8 mouse cellular contexts compared by ENCODE assay signal in the genomic region with DNA sequence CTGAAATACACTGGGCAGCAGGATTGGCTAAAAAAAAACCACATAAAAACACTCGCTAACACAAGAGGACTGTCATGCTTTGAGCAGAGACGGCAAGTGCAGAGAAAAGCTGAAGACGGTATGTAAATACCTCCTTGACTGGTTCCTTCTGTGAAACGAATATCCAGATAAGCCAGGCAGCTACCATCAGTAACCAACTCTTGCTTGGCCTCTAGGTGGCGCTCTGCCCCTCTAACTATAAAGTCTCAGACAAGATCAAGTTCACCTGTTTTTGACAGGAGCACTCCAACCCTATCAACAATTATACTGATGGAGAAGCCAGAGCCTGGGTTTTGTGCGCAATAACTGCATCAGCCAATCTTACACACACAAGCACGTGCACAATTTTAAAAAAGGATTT. TPM values are rescaled to one million over a fixed set of nuclear protein-coding genes. Genes with fewer than 3 reads are reported as not detected.
DNase-seq lines count a peak whose midpoint lies in the region; ATAC-seq and TF ChIP-seq lines count a peak whose summit lies in the region.

No protein-coding gene starts in this region.

- WGBS in midbrain, embryonic 10.5 days, result 30% methylated on average over 7 of the region's 7 CpGs
- WGBS in midbrain, embryonic 13.5 days, result 26% methylated on average over 7 of the region's 7 CpGs
- WGBS in stomach, postnatal 0 days, result 10% methylated on average over 7 of the region's 7 CpGs

- TF ChIP-seq CTCF in stomach, postnatal 0 days (IDR thresholded peaks at IDR 0.05; ENCODE audit: low read depth), result peak; percentile 91

- intact Hi-C loops in left cerebral cortex, postnatal 25 days (cut with DNase I), result loop anchor here (5.0 kb wide), 2 partner anchors 88 to 127 kb away; a partner anchor contains a TSS

- no peaks in the 10 kb centered on the region for H3K4me1 ChIP-seq in midbrain, embryonic 10.5 days
- no peaks in the 10 kb centered on the region for H3K4me1 ChIP-seq in midbrain, embryonic 13.5 days (replicated peaks)
- H3K4me1 ChIP-seq in stomach, postnatal 0 days (replicated peaks; ENCODE audit: control insufficient read depth, insufficient read depth), result no peaks in the 10 kb centered on the region

- peaks cover 12% of the 10 kb centered on the region for H3K27me3 ChIP-seq in midbrain, embryonic 10.5 days (ENCODE audit: low read depth, poor library complexity, severe bottlenecking)
- peaks cover 9% of the 10 kb centered on the region for H3K27me3 ChIP-seq in midbrain, embryonic 13.5 days
- H3K27me3 ChIP-seq in stomach, postnatal 0 days (ENCODE audit: control insufficient read depth, insufficient read depth, low read length), result no peaks in the 10 kb centered on the region

- no peak overlapping the region for H3K27ac ChIP-seq in midbrain, embryonic 10.5 days (replicated peaks)
- H3K27ac ChIP-seq in midbrain, embryonic 13.5 days, result no peak overlapping the region
- H3K27ac ChIP-seq in stomach, postnatal 0 days (replicated peaks), result 0 out of 2 replicates have a peak overlapping the region, but pooled peaks have one; percentile 53

- ATAC-seq in midbrain, embryonic 13.5 days, result no peak
- ATAC-seq in inflammation-experienced regulatory T-cells, adult 6 months, result peak; percentile 83
- ATAC-seq in stomach, postnatal 0 days (ENCODE audit: low FRiP score, low TSS enrichment), result peak; percentile 48

- H3K36me3 ChIP-seq in midbrain, embryonic 10.5 days, result peaks cover 49% of the 10 kb centered on the region
- H3K36me3 ChIP-seq in midbrain, embryonic 13.5 days, result peaks cover 47% of the 10 kb centered on the region
- peaks cover 42% of the 10 kb centered on the region for H3K36me3 ChIP-seq in stomach, postnatal 0 days (ENCODE audit: control insufficient read depth, insufficient read depth, low read length)

- no peak for TF ChIP-seq EP300 in stomach, postnatal 0 days (optimal IDR thresholded peaks at IDR 0.05)

- H3K4me2 ChIP-seq in midbrain, embryonic 13.5 days (replicated peaks), result no peak overlapping the region
- no peak overlapping the region for H3K4me2 ChIP-seq in stomach, postnatal 0 days (replicated peaks; ENCODE audit: low read depth)

- DNase-seq in midbrain, embryonic 10.5 days (ENCODE audit: low spot score), result peak; percentile 69
- DNase-seq in c-Kit-positive CD71-negative TER-119-negative erythroid progenitor cells, embryonic 14.5 days (ENCODE audit: low read depth), result peak; percentile 76
- DNase-seq in frontal cortex, adult 2 months (ENCODE audit: extremely low spot score in 1 of 2, low spot score in 1 of 2), result peak; percentile 60 to 89
- peak; percentile 74 to 86 for DNase-seq in left cerebral cortex, postnatal 25 days (ENCODE audit: low spot score in 2 of 2)
- DNase-seq in natural killer cell, adult 2 months (ENCODE audit: low spot score in 2 of 2), result peak; percentile 61 to 78
- peak; percentile 86 for DNase-seq in stomach, postnatal 0 days (ENCODE audit: low spot score)

- no peak overlapping the region for H3K4me3 ChIP-seq in midbrain, embryonic 10.5 days
- H3K4me3 ChIP-seq in midbrain, embryonic 13.5 days (replicated peaks), result no peak overlapping the region
- H3K4me3 ChIP-seq in stomach, postnatal 0 days (ENCODE audit: low read depth, low read length), result no peak overlapping the region

- H3K9ac ChIP-seq in midbrain, embryonic 13.5 days (replicated peaks), result no peak overlapping the region
- H3K9ac ChIP-seq in stomach, postnatal 0 days (ENCODE audit: low read length), result no peak overlapping the region

- no peaks in the 10 kb centered on the region for H3K9me3 ChIP-seq in midbrain, embryonic 10.5 days (replicated peaks)
- no peaks in the 10 kb centered on the region for H3K9me3 ChIP-seq in midbrain, embryonic 13.5 days
- H3K9me3 ChIP-seq in stomach, postnatal 0 days (ENCODE audit: control insufficient read depth, low read length), result no peaks in the 10 kb centered on the region

RNA-seq across cellular contexts. Expression of a gene that starts 7.0 kb away (rescaled TPM):
- 41.6 and 44.5 TPM in 2 replicates for polyA plus RNA-seq in midbrain, embryonic 10.5 days (2016; fragmentation: Nextera tagmentation; extraction: Ambion mirVana)
- 13.2 TPM in 2 replicates for polyA plus RNA-seq in midbrain, embryonic 13.5 days (2015; fragmentation: Nextera tagmentation; extraction: Ambion mirVana)
- 11.8 and 15.7 TPM in 2 replicates for polyA plus RNA-seq in frontal cortex, adult 2 months (2012; rRNA removed)
- not detected for polyA plus RNA-seq in inflammation-experienced regulatory T-cells, adult 6 months (2017; shearing (Covaris generic))
- 1 to 10 TPM; 8.0 to 8.1 TPM for total RNA-seq in left cerebral cortex, postnatal 25 days (2021)
- 2,018 and 2,237 TPM in 2 replicates for polyA plus RNA-seq in stomach, postnatal 0 days (2015; fragmentation: Nextera tagmentation; extraction: Ambion mirVana)

RNA-seq across cellular contexts. Expression of a gene that starts 23.8 kb away (rescaled TPM):
- polyA plus RNA-seq in midbrain, embryonic 10.5 days (2016; fragmentation: Nextera tagmentation; extraction: Ambion mirVana), result 0.67 and 0.69 TPM in 2 replicates
- 0.19 and 0.27 TPM in 2 replicates for polyA plus RNA-seq in midbrain, embryonic 13.5 days (2015; fragmentation: Nextera tagmentation; extraction: Ambion mirVana)
- polyA plus RNA-seq in frontal cortex, adult 2 months (2012; rRNA removed), result 0.11 and 0.14 TPM in 2 replicates
- polyA plus RNA-seq in inflammation-experienced regulatory T-cells, adult 6 months (2017; shearing (Covaris generic)), result under 1 TPM; 0.48 to 0.84 (median 0.79) TPM
- total RNA-seq in left cerebral cortex, postnatal 25 days (2021), result 1 to 10 TPM in 1 of 2 experiments, not detected in 1; 1.0 TPM
- 2.6 and 3.1 TPM in 2 replicates for polyA plus RNA-seq in stomach, postnatal 0 days (2015; fragmentation: Nextera tagmentation; extraction: Ambion mirVana)

RNA-seq across cellular contexts. Expression of a gene that starts 31.1 kb away (rescaled TPM):
- 48.5 and 52.8 TPM in 2 replicates for polyA plus RNA-seq in midbrain, embryonic 10.5 days (2016; fragmentation: Nextera tagmentation; extraction: Ambion mirVana)
- 15.4 and 16.1 TPM in 2 replicates for polyA plus RNA-seq in midbrain, embryonic 13.5 days (2015; fragmentation: Nextera tagmentation; extraction: Ambion mirVana)
- 1.3 and 1.6 TPM in 2 replicates for polyA plus RNA-seq in frontal cortex, adult 2 months (2012; rRNA removed)
- polyA plus RNA-seq in inflammation-experienced regulatory T-cells, adult 6 months (2017; shearing (Covaris generic)), result 10 to 100 TPM in 1 of 3 experiments, 1 to 10 TPM in 2; 5.1 to 10.3 (median 6.2) TPM
- total RNA-seq in left cerebral cortex, postnatal 25 days (2021), result under 1 TPM; 0.37 to 0.96 TPM
- polyA plus RNA-seq in stomach, postnatal 0 days (2015; fragmentation: Nextera tagmentation; extraction: Ambion mirVana), result 10.7 and 11.8 TPM in 2 replicates

RNA-seq across cellular contexts. Expression of a gene that starts 31.6 kb away (rescaled TPM):
- 43.1 and 49.1 TPM in 2 replicates for polyA plus RNA-seq in midbrain, embryonic 10.5 days (2016; fragmentation: Nextera tagmentation; extraction: Ambion mirVana)
- polyA plus RNA-seq in midbrain, embryonic 13.5 days (2015; fragmentation: Nextera tagmentation; extraction: Ambion mirVana), result 72.6 and 80.4 TPM in 2 replicates
- polyA plus RNA-seq in frontal cortex, adult 2 months (2012; rRNA removed), result 59.9 and 78.4 TPM in 2 replicates
- 100 to 1,000 TPM in 1 of 3 experiments, 10 to 100 TPM in 2; 90.0 to 104 (median 99.8) TPM for polyA plus RNA-seq in inflammation-experienced regulatory T-cells, adult 6 months (2017; shearing (Covaris generic))
- 10 to 100 TPM; 77.0 to 77.3 TPM for total RNA-seq in left cerebral cortex, postnatal 25 days (2021)
- 85.6 and 89.2 TPM in 2 replicates for polyA plus RNA-seq in stomach, postnatal 0 days (2015; fragmentation: Nextera tagmentation; extraction: Ambion mirVana)

RNA-seq across cellular contexts. Expression of a gene that starts 31.9 kb away (rescaled TPM):
- 43.3 and 47.2 TPM in 2 replicates for polyA plus RNA-seq in midbrain, embryonic 10.5 days (2016; fragmentation: Nextera tagmentation; extraction: Ambion mirVana)
- 59.8 and 67.0 TPM in 2 replicates for polyA plus RNA-seq in midbrain, embryonic 13.5 days (2015; fragmentation: Nextera tagmentation; extraction: Ambion mirVana)
- polyA plus RNA-seq in frontal cortex, adult 2 months (2012; rRNA removed), result 42.4 and 43.2 TPM in 2 replicates
- polyA plus RNA-seq in inflammation-experienced regulatory T-cells, adult 6 months (2017; shearing (Covaris generic)), result 100 to 1,000 TPM in 1 of 3 experiments, 10 to 100 TPM in 2; 77.8 to 132 (median 93.7) TPM
- 10 to 100 TPM; 51.7 to 53.4 TPM for total RNA-seq in left cerebral cortex, postnatal 25 days (2021)
- polyA plus RNA-seq in stomach, postnatal 0 days (2015; fragmentation: Nextera tagmentation; extraction: Ambion mirVana), result 42.7 and 60.3 TPM in 2 replicates

Comparison
In these comparisons a context has a peak if more than half of its experiments do, and no peak if none do; other contexts are left out.
1. RNA of a gene that starts 7.0 kb away (polyA plus RNA-seq): 2,018 to 2,237 TPM in stomach, postnatal 0 days; 41.6 to 44.5 TPM in midbrain, embryonic 10.5 days, 11.8 to 15.7 TPM in frontal cortex, adult 2 months, 13.2 TPM in midbrain, embryonic 13.5 days and not detected in inflammation-experienced regulatory T-cells, adult 6 months; every median in the first group is over 10 times any median in the second.
2. Peak in every context shown above with its lines, with median percentiles within 50 percentile points of each other: DNase-seq.